Mouse (Mus musculus) gastrocnemius, postnatal 10 days (tissue): ENCODE measurements around the gene Prl3d2. TPM values are rescaled to one million over a fixed set of nuclear protein-coding genes. Genes with fewer than 3 reads are reported as not detected.
"Not testable (repeated sequence)": the region's sequence is repeated elsewhere in the genome, so short reads cannot be mapped to it uniquely, and the experiment has no call there.

Experiments
- DNase-seq: peaks from one replicate; pipeline ENCODE4 v3.0.0; 2021; ENCODE audit warnings: mixed read lengths
- long read RNA-seq, 2 experiments: library from polyadenylated mRNA; stranded (forward); transcript quantifications; one replicate each; pipeline ENCODE4 v2.0.0; 2021
- total RNA-seq, 2 experiments: library from RNA; stranded (reverse); gene quantifications; 2 replicates each; pipeline ENCODE4 v1.2.3; 2021

The Prl3d2 gene
- total RNA-seq = not detected
- long read RNA-seq, experiment 1 = 0 reads
- long read RNA-seq, experiment 2 = 0 reads

- DNase-seq = not testable (repeated sequence)
Measured at GRCm38 (mm10) chr13:27121398-27121797, at the start of gene Prl3d2. TSS of gene Prl3d2 (plus strand) at chr13:27121698.

DNA sequence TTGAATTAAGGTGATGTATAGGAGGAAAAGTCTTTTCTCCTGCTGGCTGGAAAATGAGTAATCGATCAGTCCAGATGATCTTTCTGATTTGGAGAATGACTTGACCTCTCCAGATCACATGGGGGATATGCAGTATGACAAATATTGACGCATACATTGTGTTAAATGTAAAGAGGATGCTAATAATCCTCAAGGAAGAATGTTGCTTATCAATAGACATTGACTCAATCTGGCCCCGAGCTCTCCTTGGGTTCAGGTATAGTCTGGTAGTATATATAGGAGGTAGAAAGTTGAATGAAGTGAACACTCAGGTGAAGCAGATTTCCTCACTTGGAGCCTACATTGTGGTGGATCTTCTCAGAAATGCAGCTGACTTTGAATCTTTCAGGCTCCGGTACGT is 27.6 kb upstream of the Prl3d2 start, which contains the start of gene Prl3d1:
Gene Prl3d1 (plus strand): TSS at position 301 of the 400 bp plus-strand sequence.
- not testable (repeated sequence) for DNase-seq

- no peak for DNase-seq
Measured at GRCm38 (mm10) chr13:27148264-27148663, 26.8 kb downstream of the Prl3d2 start.

GRCm38 (mm10) chr13:27156490-27156889 is 35.0 kb downstream of the Prl3d2 start, which contains the start of gene Prl3d3:
TSS of gene Prl3d3 (plus strand) at chr13:27156790.
- DNase-seq = not testable (repeated sequence)

Other genes starting within 250 kb of the Prl3d2 start
- not detected for gene Prl, start 64.1 kb upstream of the Prl3d2 start, total RNA-seq
- not detected for gene Prl3d1, start 27.5 kb upstream of the Prl3d2 start, total RNA-seq
- not detected for gene Prl3d3, start 35.1 kb downstream of the Prl3d2 start, total RNA-seq
- not detected for gene Prl3c1, start 75.0 kb downstream of the Prl3d2 start, total RNA-seq
- gene Prl3b1, start 120.1 kb downstream of the Prl3d2 start, total RNA-seq = not detected
- gene Prl3a1, start 137.7 kb downstream of the Prl3d2 start, total RNA-seq = not detected
- gene Prl6a1, start 190.9 kb downstream of the Prl3d2 start, total RNA-seq = not detected
- gene Prl8a2, start 224.0 kb downstream of the Prl3d2 start, total RNA-seq = not detected